Comparison of ENCODE assay signal across 11 mouse cellular contexts in the genomic region with DNA sequence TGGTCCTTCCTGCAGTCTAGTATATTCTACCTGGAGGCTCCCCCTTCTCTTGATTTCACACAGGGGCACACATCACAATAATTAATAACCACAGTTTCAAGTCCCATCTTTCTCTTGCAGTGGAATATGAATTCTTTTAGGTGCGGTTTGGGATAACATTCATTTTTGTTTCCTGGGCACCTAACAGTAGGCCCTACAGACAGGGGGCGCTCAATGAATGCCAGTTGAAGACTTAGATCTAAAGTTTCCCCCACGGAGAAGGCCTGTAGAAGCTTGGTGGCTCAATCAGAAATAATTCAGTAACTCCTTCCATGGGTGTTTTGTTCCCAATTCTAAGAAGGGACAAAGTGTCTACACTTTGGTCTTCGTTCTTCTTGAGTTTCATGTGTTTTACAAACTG. TPM values are rescaled to one million over a fixed set of nuclear protein-coding genes. Genes with fewer than 3 reads are reported as not detected.
DNase-seq lines count a peak whose midpoint lies in the region; ATAC-seq and TF ChIP-seq lines count a peak whose summit lies in the region.
"Had no signal": no experiment of that assay in that cellular context is flagged by ENCODE, and none has a peak within 500 bp of the region (broad histone marks: within the 10 kb centered on the region; RNA-seq: fewer than 3 reads in every experiment).

No protein-coding gene starts in this region.

- no peak for ATAC-seq in lung, embryonic 14.5 days (ENCODE audit: insufficient read depth)
- ATAC-seq in activated CD4-positive, CD25-positive, alpha-beta regulatory T cell, adult 4 months: no peak
- ATAC-seq: inflammation-experienced regulatory T-cells, adult 6 months had no signal

- H3K36me3 ChIP-seq in lung, embryonic 14.5 days (ENCODE audit: insufficient read depth): peaks cover 6% of the 10 kb centered on the region; the same call in 1 of the 2 replicates

- no peak overlapping the region for H3K4me2 ChIP-seq in lung, embryonic 14.5 days

- DNase-seq in cerebellum, adult 2 months: no peak
- DNase-seq in cerebellum, adult 11 months: no peak
- DNase-seq in layer of hippocampus, adult 11-12 months (ENCODE audit: low spot score): peak; percentile 45
- no peak for DNase-seq in layer of hippocampus, postnatal 36 days
- peak; percentile 52 for DNase-seq in R1 (ENCODE audit: low read depth, low spot score)
- DNase-seq in lung, embryonic 14.5 days: peak; percentile 87
- no peak for DNase-seq in B cell, adult 2 months

- H3K27ac ChIP-seq in cerebellum, adult 2 months (ENCODE audit: insufficient read depth, low read length): no peak overlapping the region
- no peak overlapping the region for H3K27ac ChIP-seq in lung, embryonic 14.5 days (ENCODE audit: low read depth)

- H3K9me3 ChIP-seq in lung, embryonic 14.5 days (ENCODE audit: low read depth, low read length): no peaks in the 10 kb centered on the region

- no peak overlapping the region for H3K4me3 ChIP-seq in cerebellum, adult 2 months (replicated peaks; ENCODE audit: insufficient read depth, low read depth, low read length)
- no peak overlapping the region for H3K4me3 ChIP-seq in lung, embryonic 14.5 days (ENCODE audit: low read depth, low read length)

- TF ChIP-seq POLR2A in cerebellum, adult 2 months (IDR thresholded peaks at IDR 0.05; ENCODE audit: borderline replicate concordance, insufficient read depth, low read length): no peak

- no peaks in the 10 kb centered on the region for H3K27me3 ChIP-seq in cerebellum, adult 2 months (ENCODE audit: control insufficient read depth, insufficient read depth, low read length)
- H3K27me3 ChIP-seq in lung, embryonic 14.5 days (ENCODE audit: insufficient read depth, low read length): no peaks in the 10 kb centered on the region

- TF ChIP-seq CTCF in cerebellum, adult 2 months (IDR thresholded peaks at IDR 0.05; ENCODE audit: borderline replicate concordance, insufficient read depth, low read depth, low read length): peak; percentile 26; the same call in 1 of the 2 replicates
- peak; percentile 65 for TF ChIP-seq CTCF in lung, embryonic 14.5 days (IDR thresholded peaks at IDR 0.05; ENCODE audit: low read depth)

- WGBS in cerebellum, adult 2 months: 69% methylated on average over 4 of the region's 4 CpGs
- 66% methylated on average over 4 of the region's 4 CpGs for WGBS in lung, embryonic 14.5 days

- H3K4me1 ChIP-seq in cerebellum, adult 2 months (ENCODE audit: control insufficient read depth, insufficient read depth, low read length): no peaks in the 10 kb centered on the region
- no peaks in the 10 kb centered on the region for H3K4me1 ChIP-seq in lung, embryonic 14.5 days (ENCODE audit: insufficient read depth)

- H3K9ac ChIP-seq in lung, embryonic 14.5 days: no peak overlapping the region

RNA-seq across cellular contexts. Expression of gene Ubap1l, which starts 11.6 kb away (rescaled TPM):
- polyA plus RNA-seq in cerebellum, adult 2 months (2012; rRNA removed): 34.2 and 38.1 TPM in 2 replicates
- total RNA-seq in layer of hippocampus, postnatal 36 days (2021): 1 to 10 TPM; 3.5 to 4.9 TPM
- 0.24 and 0.61 TPM in 2 replicates for polyA plus RNA-seq in lung, embryonic 14.5 days (2014; fragmentation: Nextera tagmentation; extraction: Ambion mirVana)
- polyA plus RNA-seq in activated CD4-positive, CD25-positive, alpha-beta regulatory T cell, adult 4 months (2017; shearing (Covaris generic)): not detected

RNA-seq across cellular contexts. Expression of gene Kbtbd13, which starts 19.0 kb away (rescaled TPM):
- 0.11 and 0.14 TPM in 2 replicates for polyA plus RNA-seq in cerebellum, adult 2 months (2012; rRNA removed)
- under 1 TPM; 0.22 to 0.25 TPM for total RNA-seq in layer of hippocampus, postnatal 36 days (2021)
- polyA plus RNA-seq in lung, embryonic 14.5 days (2014; fragmentation: Nextera tagmentation; extraction: Ambion mirVana): 4.2 and 4.5 TPM in 2 replicates
- not detected for polyA plus RNA-seq in activated CD4-positive, CD25-positive, alpha-beta regulatory T cell, adult 4 months (2017; shearing (Covaris generic))
- polyA plus RNA-seq: inflammation-experienced regulatory T-cells, adult 6 months had no signal

RNA-seq across cellular contexts. Expression of gene Rasl12, which starts 25.9 kb away (rescaled TPM):
- 6.3 and 7.4 TPM in 2 replicates for polyA plus RNA-seq in cerebellum, adult 2 months (2012; rRNA removed)
- 1 to 10 TPM; 3.3 to 3.7 TPM for total RNA-seq in layer of hippocampus, postnatal 36 days (2021)
- 48.8 TPM in 2 replicates for polyA plus RNA-seq in lung, embryonic 14.5 days (2014; fragmentation: Nextera tagmentation; extraction: Ambion mirVana)
- under 1 TPM in 1 of 2 experiments, not detected in 1; 0.19 TPM for polyA plus RNA-seq in activated CD4-positive, CD25-positive, alpha-beta regulatory T cell, adult 4 months (2017; shearing (Covaris generic))

RNA-seq across cellular contexts. Expression of gene Pdcd7, which starts 26.5 kb away (rescaled TPM):
- polyA plus RNA-seq in cerebellum, adult 2 months (2012; rRNA removed): 19.8 and 20.1 TPM in 2 replicates
- total RNA-seq in layer of hippocampus, postnatal 36 days (2021): 10 to 100 TPM; 29.1 to 30.9 TPM
- 14.5 and 14.8 TPM in 2 replicates for polyA plus RNA-seq in lung, embryonic 14.5 days (2014; fragmentation: Nextera tagmentation; extraction: Ambion mirVana)
- polyA plus RNA-seq in activated CD4-positive, CD25-positive, alpha-beta regulatory T cell, adult 4 months (2017; shearing (Covaris generic)): 1 to 10 TPM; 4.1 to 5.0 TPM

RNA-seq across cellular contexts. Expression of gene Slc51b, which starts 50.3 kb away (rescaled TPM):
- polyA plus RNA-seq in cerebellum, adult 2 months (2012; rRNA removed): not detected in 2 replicates
- not detected for total RNA-seq in layer of hippocampus, postnatal 36 days (2021)
- polyA plus RNA-seq in lung, embryonic 14.5 days (2014; fragmentation: Nextera tagmentation; extraction: Ambion mirVana): not detected in 2 replicates
- not detected for polyA plus RNA-seq in activated CD4-positive, CD25-positive, alpha-beta regulatory T cell, adult 4 months (2017; shearing (Covaris generic))
- total RNA-seq: ES-E14 had no signal
- polyA plus RNA-seq: embryonic facial prominence, embryonic 14.5 days; inflammation-experienced regulatory T-cells, adult 6 months had no signal

Comparison
In these comparisons a context has a peak if more than half of its experiments do, and no peak if none do; other contexts are left out.
1. DNase-seq: peak in layer of hippocampus, adult 11-12 months (single experiment), R1 (single experiment) and lung, embryonic 14.5 days (single experiment); none in cerebellum, adult 2 months (0 of 2), cerebellum, adult 11 months (single experiment), layer of hippocampus, postnatal 36 days (0 of 2) and B cell, adult 2 months (0 of 2).
2. RNA of gene Ubap1l, which starts 11.6 kb away (polyA plus RNA-seq): 34.2 to 38.1 TPM in cerebellum, adult 2 months; 0.24 to 0.61 TPM in lung, embryonic 14.5 days and not detected in activated CD4-positive, CD25-positive, alpha-beta regulatory T cell, adult 4 months; every median in the first group is over 10 times any median in the second.